Mouse (Mus musculus) hindbrain, embryonic 16.5 days (tissue): Measurements from ENCODE around the gene Plekhg3. TPM values are rescaled to one million over a fixed set of nuclear protein-coding genes. Genes with fewer than 3 reads are reported as not detected.
A peak's percentile ranks its signal among the peaks of the same experiment; 100 is the strongest.

Experiments
- ATAC-seq: fragments of 200-750 bp; cut with Nextera tagmentation; 2 replicates; pipeline ENCODE4 v1.8.0; 2017; ENCODE audit warnings: moderate TSS enrichment, moderate library complexity
- H3K27ac ChIP-seq: fragments of 300-500 bp; sonication (generic); 2 replicates; pipeline ENCODE4 v1.5.1; 2014; ENCODE audit warnings: low read depth, mild to moderate bottlenecking, control low read depth, low read length, moderate library complexity
- H3K27me3 ChIP-seq: fragments of 300-500 bp; sonication (generic); replicated peaks from 2 replicates; pipeline ENCODE4 v1.6.1; 2014; ENCODE audit warnings: low read length; ENCODE audit not compliant: control insufficient read depth, insufficient read depth
- H3K36me3 ChIP-seq: fragments of 300-500 bp; sonication (generic); 2 replicates; pipeline ENCODE4 v1.6.1; 2014; ENCODE audit warnings: mild to moderate bottlenecking, low read length, moderate library complexity, mixed read lengths; ENCODE audit not compliant: control insufficient read depth, insufficient read depth
- H3K4me1 ChIP-seq: fragments of 300-500 bp; sonication (generic); 2 replicates; pipeline ENCODE4 v1.6.1; 2014; ENCODE audit warnings: low read depth, low read length; ENCODE audit not compliant: control insufficient read depth, insufficient read depth
- H3K4me2 ChIP-seq: fragments of 300-500 bp; sonication (generic); 2 replicates; pipeline ENCODE4 v1.6.1; 2014; ENCODE audit warnings: mild to moderate bottlenecking, low read length, control low read depth, moderate library complexity
- H3K4me3 ChIP-seq: fragments of 300-500 bp; sonication (generic); 2 replicates; pipeline ENCODE4 v1.5.1; 2014; ENCODE audit warnings: mild to moderate bottlenecking, low read length, control low read depth, moderate library complexity
- H3K9ac ChIP-seq: fragments of 300-500 bp; sonication (generic); 2 replicates; pipeline ENCODE4 v1.6.1; 2014; ENCODE audit warnings: low read depth, mild to moderate bottlenecking, control low read depth, low read length, moderate library complexity
- H3K9me3 ChIP-seq: fragments of 300-500 bp; sonication (generic); 2 replicates; pipeline ENCODE4 v1.6.1; 2014; ENCODE audit warnings: mild to moderate bottlenecking, low read length, moderate library complexity; ENCODE audit not compliant: control insufficient read depth
- whole genome bisulfite sequencing: fragments of 180-500 bp; shearing (Covaris S2); extraction: QIAGEN DNeasy Blood & Tissue Kit; methylation state at CpG from one replicate; pipeline ENCODE4 v1.1.7; 2014; 5-methylcytosine and 5-hydroxymethylcytosine counted together
- polyA plus RNA-seq: library from polyadenylated mRNA; unstranded; fragments of >200 nt; fragmentation: Nextera tagmentation; extraction: Ambion mirVana; gene quantifications from 2 replicates; pipeline ENCODE4 v1.2.1, GENCODE M21; 2015

The Plekhg3 gene
- polyA plus RNA-seq, 1 experiment from 2014 or later: 1.7 TPM

DNA sequence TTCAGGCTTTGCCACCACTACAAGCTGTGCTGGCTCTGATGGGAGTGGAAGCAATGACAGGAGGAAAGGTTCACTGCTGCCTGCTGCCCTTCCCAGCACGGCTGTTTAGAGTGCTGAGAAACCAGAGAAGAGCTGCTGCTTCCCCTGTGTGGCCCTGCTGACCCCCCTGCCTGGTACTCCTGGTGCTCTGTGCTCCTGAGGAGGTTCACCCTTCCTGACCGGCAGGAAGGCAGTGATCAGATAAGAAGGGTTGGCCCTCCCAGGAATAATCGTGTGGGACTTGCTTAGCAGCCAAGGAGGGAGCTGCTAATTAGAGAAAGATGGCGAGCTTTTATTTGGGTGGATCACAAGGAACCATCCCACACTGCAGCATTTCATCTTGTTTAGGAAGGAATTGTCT is 15.8 kb upstream of the Plekhg3 start:
- 52% methylated on average over 4 of the region's 4 CpGs for WGBS
- Histone ChIP-seq H3K4me1 (no peaks in the 10 kb centered on the region), H3K9ac (no peak overlapping the region), H3K27ac (no peak overlapping the region), H3K9me3 (no peaks in the 10 kb centered on the region), H3K27me3 (no peaks in the 10 kb centered on the region), H3K36me3 (no peaks in the 10 kb centered on the region), H3K4me2 (no peak overlapping the region), H3K4me3 (no peak overlapping the region)
- ATAC-seq: no peak

DNA sequence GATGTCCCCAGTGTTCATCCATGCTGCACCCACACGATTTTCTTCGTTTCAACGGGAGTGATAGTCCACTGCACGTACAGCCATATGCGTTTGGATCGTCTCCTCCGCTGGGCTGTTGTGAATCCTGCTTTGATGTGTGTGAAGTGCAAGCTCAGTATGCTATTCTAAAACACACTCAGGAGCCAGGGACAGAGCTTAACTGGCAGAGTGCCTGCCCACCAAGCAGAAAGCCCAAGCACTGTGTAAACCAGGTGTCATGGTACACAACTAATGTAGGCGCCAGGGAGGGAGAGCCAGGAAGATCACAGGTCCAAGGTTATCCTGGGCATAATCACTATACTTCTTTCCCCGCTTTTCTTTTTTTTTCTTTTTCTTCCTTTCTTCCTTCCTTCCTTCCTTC is 12.7 kb upstream of the Plekhg3 start:
- H3K9ac ChIP-seq: no peak overlapping the region
- no peak for ATAC-seq
- no peaks in the 10 kb centered on the region for H3K36me3 ChIP-seq
- H3K27me3 ChIP-seq: no peaks in the 10 kb centered on the region
- no peaks in the 10 kb centered on the region for H3K4me1 ChIP-seq
- no peak overlapping the region for H3K27ac ChIP-seq
- no peak overlapping the region for H3K4me3 ChIP-seq
- H3K4me2 ChIP-seq: no peak overlapping the region
- H3K9me3 ChIP-seq: no peaks in the 10 kb centered on the region
- 94% methylated on average over 9 of the region's 9 CpGs for WGBS

DNA sequence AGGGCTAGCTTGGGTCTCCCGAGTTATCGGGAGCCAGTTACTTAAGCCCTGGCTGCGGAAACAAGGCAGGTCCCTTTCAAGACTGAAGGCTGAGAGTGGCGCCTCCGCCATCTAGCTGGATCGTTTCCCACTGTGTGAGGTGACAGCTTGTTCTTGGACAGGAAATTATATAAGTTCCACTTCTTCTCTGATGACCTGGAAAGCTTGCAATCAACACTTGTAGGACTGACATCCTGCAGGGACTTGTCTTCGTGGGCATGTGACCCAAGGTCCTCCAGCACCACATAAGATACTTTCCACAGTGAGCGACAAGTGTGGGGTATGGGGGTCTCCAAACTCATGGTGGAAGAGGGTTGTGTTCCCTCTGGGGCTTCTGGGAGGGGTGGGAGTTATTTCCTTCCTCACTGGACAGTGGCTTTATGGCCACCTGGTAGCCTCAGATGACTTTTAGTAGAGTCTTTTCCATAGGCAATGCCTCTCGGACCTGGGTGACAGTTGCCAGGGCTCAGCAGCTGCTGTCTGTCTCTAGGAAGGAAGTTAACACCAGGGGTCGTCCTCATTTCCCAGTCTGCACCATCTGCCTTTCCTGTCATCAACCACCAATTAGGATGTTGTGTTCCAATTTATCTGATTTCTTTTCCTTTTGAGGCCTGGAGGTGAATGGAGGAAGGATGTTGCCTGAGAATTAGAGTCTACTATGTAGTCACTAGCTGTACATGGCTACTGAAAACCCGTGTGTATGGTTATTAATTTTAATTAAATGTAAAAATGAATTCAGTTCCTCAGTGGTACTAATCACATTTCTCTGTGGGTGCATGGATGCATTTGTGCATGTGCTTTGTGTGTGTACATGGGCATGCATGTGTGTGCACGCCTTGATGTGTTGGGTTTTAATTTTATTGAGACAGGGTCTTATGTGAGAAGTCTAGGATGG is 11.5 kb upstream of the Plekhg3 start:
- Histone ChIP-seq H3K4me3 (no peak overlapping the region), H3K9me3 (no peaks in the 10 kb centered on the region), H3K36me3 (no peaks in the 10 kb centered on the region), H3K4me1 (no peaks in the 10 kb centered on the region), H3K9ac (no peak overlapping the region), H3K27me3 (no peaks in the 10 kb centered on the region), H3K27ac (no peak overlapping the region), H3K4me2 (no peak overlapping the region)
- 82% methylated on average over 12 of the region's 12 CpGs for WGBS
- no peak for ATAC-seq

DNA sequence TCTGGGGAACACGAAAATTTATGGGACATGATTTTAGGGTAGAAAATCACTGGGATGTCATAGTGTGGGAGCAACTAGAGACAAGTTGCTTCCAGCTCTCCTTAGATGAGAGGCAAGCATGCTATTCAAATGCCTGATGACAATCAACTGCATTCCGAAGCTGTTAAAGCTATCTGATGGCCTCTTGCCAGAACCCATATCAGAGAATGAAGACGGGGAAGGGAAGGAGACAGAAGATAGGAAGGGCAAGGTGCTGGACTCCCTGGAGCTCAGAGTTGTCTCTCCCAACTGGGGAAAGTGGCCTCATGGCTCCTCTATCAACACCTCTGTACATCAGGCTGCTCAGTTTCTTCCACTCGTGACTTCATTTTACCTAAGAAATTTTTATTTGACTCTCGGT is 7.0 kb upstream of the Plekhg3 start:
- no peak overlapping the region for H3K9ac ChIP-seq
- H3K4me3 ChIP-seq: no peak overlapping the region

DNA sequence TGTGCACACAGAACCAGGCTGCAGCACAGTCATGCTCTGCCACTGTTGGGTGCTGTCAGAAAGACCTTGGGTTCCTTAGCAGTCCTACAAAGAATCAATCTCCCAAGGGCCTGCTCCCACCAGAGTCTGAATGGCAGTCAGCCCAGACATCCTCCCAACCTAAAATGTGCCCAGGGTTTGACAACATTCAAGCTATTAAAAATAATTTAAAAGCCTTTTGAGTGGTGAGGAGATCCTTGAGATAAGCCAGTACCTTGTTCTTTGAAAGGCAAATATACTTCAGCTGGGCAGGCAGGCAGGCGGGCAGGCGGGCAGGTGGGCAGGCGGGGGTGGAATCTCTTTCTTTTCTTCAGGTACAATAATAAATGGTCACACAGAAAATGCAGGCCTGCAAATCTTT is 5.8 kb upstream of the Plekhg3 start:
- H3K9me3 ChIP-seq: no peaks in the 10 kb centered on the region
- no peak overlapping the region for H3K9ac ChIP-seq
- H3K27me3 ChIP-seq: no peaks in the 10 kb centered on the region
- no peak overlapping the region for H3K4me2 ChIP-seq
- H3K36me3 ChIP-seq: no peaks in the 10 kb centered on the region
- H3K4me1 ChIP-seq: no peaks in the 10 kb centered on the region
- WGBS: 94% methylated on average over 3 of the region's 3 CpGs
- no peak overlapping the region for H3K27ac ChIP-seq
- ATAC-seq: no peak
- H3K4me3 ChIP-seq: no peak overlapping the region

More for the DNA sequence above, 7.0 kb upstream of the Plekhg3 start:
- Histone ChIP-seq H3K27me3 (no peaks in the 10 kb centered on the region), H3K4me2 (no peak overlapping the region), H3K27ac (no peak overlapping the region), H3K36me3 (no peaks in the 10 kb centered on the region), H3K4me1 (no peaks in the 10 kb centered on the region), H3K9me3 (no peaks in the 10 kb centered on the region)
- ATAC-seq: no peak
- WGBS: 83% methylated on average over 5 of the region's 5 CpGs

DNA sequence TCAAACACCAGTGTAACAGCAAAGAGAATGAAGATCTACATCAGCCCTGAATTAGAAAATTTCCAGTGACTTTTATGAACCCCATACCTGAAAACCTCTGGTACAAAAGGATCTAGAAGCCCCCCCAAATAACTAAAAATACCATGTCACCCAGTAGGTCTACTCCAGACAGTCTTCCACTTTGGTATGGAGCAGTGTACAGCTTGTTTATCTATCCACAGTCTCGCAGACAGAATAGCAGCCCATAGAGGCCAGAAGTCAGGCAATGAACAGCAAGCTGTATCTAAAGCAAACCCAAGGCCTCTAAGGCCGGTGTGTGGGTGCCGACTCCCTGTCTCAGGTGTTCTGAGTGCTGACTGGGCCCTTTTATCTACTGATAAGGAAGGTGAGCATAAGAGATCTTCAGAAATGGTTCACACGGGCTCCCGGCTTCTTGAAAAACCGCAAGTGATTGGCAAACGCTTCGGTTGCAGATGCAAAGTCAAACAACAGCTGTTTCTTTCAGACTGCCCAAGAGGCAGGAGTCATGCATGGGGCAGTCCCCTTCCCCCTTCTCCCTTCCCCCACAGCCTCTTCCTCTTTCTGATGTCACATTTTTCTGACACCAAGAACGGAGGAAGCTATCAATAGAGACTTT is 3.3 kb upstream of the Plekhg3 start:
- H3K9me3 ChIP-seq: no peaks in the 10 kb centered on the region
- H3K36me3 ChIP-seq: no peaks in the 10 kb centered on the region
- H3K4me2 ChIP-seq: no peak overlapping the region
- no peak overlapping the region for H3K4me3 ChIP-seq
- H3K27ac ChIP-seq: no peak overlapping the region
- H3K9ac ChIP-seq: no peak overlapping the region
- peaks cover 11% of the 10 kb centered on the region for H3K27me3 ChIP-seq
- 72% methylated on average over 9 of the region's 9 CpGs for WGBS
- H3K4me1 ChIP-seq: no peaks in the 10 kb centered on the region
- no peak for ATAC-seq

DNA sequence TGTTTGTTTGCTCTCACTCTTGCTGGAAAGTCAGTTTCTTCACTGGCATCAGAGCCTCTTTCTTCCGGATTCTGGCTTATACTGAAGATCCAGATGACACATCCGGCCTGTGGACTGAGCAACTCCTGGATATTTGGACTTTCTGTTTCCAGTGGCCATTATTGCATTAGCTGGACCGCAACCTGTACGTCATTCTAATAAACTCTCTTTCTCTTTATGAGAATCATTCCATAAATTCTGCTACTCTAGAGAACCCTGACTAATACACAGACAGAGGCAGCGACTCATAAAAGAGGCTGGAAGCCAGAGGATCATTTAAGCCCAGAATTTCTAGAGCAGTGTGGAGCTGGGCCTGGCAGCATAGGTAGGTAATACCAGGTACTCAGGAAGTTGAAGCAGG is 1.9 kb upstream of the Plekhg3 start:
- Histone ChIP-seq H3K27me3 (peaks cover 18% of the 10 kb centered on the region), H3K36me3 (no peaks in the 10 kb centered on the region), H3K9ac (no peak overlapping the region), H3K4me2 (no peak overlapping the region), H3K4me3 (no peak overlapping the region), H3K9me3 (no peaks in the 10 kb centered on the region), H3K4me1 (peaks cover 11% of the 10 kb centered on the region), H3K27ac (no peak overlapping the region)
- 92% methylated on average over 5 of the region's 5 CpGs for WGBS
- no peak for ATAC-seq

DNA sequence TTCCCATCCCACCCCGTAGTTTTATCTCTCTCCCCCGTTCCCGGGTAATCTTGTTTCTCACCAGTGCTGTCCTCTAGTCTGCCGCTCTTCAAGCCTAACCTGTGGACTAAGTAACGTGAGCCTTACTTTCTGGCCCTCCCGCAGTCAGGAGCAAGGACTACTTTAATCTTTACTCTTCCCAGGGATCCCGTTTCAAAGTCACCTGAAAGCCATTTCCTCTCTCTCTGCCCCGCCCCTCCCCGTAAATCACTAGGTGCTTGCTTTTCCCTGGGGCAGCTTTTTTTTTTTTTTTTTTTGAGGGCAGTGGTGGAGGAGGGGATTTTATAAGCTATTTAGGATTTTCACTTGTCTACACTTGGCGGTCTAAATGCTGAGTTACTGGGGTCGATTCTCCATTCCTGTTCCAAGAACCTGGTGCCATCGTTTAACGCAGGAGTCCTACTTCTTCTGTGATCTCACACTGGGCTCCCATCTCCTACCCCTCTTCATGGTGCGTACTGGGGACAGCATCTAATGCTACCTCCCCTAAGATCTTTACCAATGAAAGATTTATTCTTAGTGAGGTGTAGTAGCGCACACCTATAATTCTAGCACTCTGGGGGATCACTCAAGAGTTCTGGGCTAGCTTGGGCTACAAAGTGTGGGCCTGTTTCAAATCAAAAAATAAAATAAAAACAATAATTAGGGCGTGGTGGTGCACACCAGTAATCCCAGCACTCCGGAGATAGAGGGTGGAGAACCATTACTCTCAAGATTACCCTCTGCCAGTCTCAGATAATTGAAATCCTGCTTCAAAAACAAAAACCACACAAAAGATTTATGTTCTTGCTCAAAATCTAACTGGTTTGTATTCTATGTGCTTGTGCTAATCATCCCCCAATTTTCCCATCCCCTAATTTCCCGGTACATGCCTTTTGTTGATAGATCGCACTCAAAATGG is 1.6 kb downstream of the Plekhg3 start:
- H3K36me3 ChIP-seq: no peaks in the 10 kb centered on the region
- WGBS: 6% methylated on average over 19 of the region's 19 CpGs
- peak overlapping the region; percentile 100 for H3K4me2 ChIP-seq
- H3K4me1 ChIP-seq: peaks cover 16% of the 10 kb centered on the region
- no peak for ATAC-seq
- peak overlapping the region; percentile 69 for H3K4me3 ChIP-seq
- peaks cover 25% of the 10 kb centered on the region for H3K27me3 ChIP-seq
- no peaks in the 10 kb centered on the region for H3K9me3 ChIP-seq
- no peak overlapping the region for H3K27ac ChIP-seq
- H3K9ac ChIP-seq: no peak overlapping the region; the same call in 1 of the 2 replicates
